Mouse (Mus musculus) spleen, embryonic (tissue): ENCODE measurements around the gene Pex7.

Experiments
- CTCF ChIA-PET: fragments of 350-600 bp; sonication (Branson Sonifier 250); formaldehyde crosslinking; loops from one replicate; lab custom pipeline; 2022; lab: Charles Lee

Gene Pex7

DNA sequence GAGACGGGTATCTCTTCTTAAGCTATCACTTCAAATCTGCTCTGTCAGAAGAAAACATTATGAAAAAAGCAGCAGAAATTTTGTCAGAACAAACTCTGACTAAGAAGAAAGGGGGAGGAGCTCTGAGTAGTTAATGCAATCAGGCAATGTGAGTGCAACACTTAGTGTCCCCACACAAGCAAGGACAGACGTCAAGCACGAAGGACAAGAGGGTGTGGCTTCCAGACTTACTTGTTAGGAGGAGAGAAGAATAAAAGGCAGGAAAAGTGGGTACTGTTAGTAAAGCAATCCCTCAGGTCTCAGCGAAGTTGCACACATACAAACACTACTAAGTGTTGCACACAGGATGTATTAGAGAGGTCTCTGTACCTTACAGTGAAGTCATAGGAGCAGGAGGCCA lies 23.1 kb downstream of the Pex7 start:
- CTCF ChIA-PET: interaction anchor here (0.6 kb wide), 1 partner anchor 174 kb away, joined by 4 read pairs; no protein-coding TSS in a partner anchor

- CTCF ChIA-PET: no interaction called here
Observed at GRCm38 (mm10) chr10:19880437-19880836, 27.1 kb downstream of the Pex7 start.

GRCm38 (mm10) chr10:19879161-19879560 lies 28.3 kb downstream of the Pex7 start:
- CTCF ChIA-PET: no interaction called here

DNA sequence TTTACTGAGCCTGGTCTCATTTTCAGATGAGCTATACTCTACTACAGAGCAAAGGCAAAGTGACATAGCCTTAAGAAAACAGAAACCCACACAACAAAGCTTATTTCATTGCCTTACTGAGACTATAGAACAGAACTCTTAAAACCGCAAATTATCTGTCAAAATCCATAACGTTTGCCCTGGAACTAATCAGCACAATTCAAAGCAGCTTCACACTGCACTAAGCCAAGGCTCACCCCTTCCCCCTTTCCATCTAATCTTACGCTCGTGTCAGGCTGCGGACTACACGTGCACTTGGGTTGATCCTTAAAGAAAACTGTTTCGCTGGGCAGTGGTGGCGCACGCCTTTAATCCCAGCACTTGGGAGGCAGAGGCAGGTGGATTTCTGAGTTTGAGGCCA lies 29.8 kb downstream of the Pex7 start:
- CTCF ChIA-PET: no interaction called here

DNA sequence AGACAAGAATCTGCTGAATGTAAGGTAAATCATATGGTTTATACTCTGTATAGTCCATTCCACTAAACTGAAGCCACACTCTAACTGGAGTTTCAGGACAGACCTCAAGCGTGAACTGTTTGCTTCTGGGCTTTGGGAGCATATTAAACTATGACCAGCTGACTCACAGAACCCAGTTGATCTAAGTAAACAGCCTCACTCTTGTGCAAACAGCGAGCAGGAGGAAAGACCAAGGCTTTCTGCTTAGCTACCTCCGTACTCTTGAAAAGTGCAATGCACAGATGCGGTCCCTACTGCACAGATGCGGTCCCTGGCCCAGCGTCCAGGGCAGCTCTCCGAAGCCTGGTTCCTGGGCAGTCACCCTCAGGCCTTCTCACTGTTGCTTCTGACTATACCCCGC lies 30.2 kb downstream of the Pex7 start:
- CTCF ChIA-PET: no interaction called here

DNA sequence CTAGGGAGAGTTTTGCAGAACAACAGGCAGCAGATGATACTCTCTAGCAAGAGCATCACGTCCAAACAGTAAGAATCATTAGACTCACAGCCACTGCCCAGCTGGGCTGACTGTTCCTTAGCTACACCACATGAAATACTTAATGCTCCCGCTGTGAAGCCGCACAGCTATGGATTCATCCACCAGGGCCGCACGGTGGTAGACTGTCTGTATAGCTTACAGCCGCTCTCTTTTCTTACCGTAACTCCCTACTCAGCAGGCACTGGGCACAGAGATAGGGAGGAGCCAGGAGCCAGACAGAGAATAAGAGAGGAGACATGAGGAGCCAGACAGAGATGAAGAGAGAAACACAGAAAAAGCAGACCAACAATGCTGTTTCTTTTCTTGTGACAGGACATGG lies 30.8 kb downstream of the Pex7 start:
- CTCF ChIA-PET: no interaction called here

- CTCF ChIA-PET: interaction anchor here (0.6 kb wide), 1 partner anchor 214 kb away, joined by 4 read pairs; no protein-coding TSS in a partner anchor
Observed at GRCm38 (mm10) chr10:19875346-19875745, 32.1 kb downstream of the Pex7 start.

DNA sequence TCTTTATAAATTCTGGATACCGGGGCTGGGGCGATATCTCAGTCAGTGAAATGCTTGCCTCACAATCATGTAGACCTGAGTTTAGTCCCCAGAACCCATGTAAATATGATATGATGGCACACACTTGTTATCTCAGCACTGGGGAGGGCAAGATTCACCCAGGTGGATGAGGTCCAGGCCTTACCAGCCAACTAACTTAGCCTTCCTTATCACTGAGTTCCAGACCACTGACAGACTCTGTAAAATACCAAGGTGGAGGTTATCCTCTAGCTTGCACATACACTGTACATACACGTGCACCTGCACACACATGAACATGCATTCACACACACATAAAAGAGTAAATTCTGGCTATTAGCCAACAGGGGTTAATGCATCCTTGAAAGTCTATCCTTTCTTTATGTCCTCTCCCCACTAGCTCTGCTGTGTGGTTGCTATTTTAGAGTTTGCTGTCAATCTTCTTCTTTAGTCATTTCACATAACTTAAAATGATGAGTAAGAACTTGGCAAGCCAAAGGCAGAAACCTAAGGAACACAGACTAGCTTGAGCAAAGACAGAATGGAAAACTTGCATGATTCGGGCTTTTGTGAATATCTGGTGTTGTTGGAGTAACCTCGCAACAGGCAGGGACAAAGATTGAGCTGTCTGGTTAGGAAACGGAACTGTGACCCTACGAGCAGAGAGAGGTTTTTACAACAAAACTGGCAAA lies 51.7 kb downstream of the Pex7 start:
- CTCF ChIA-PET: interaction anchor here (0.7 kb wide), 1 partner anchor 161 kb away, joined by 3 read pairs; no protein-coding TSS in a partner anchor

DNA sequence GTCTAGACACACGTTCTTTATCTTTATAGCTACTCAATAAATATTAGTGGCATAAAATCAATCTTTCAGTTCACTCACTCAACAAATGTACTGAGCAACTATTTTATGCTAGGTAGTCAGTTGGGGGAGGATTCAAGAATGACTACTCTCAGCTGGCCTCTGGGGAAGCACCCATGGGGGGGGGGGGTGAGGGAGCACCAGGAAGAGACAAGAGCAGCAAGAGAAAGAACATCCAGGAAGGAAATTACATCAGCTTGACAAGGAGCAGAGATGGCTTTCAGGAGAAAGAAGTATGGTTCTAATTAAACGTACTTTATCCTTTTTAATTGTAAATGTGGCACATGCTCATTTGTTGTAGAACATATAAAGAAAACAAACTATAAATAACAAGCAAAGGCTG lies 53.9 kb downstream of the Pex7 start:
- CTCF ChIA-PET: no interaction called here

DNA sequence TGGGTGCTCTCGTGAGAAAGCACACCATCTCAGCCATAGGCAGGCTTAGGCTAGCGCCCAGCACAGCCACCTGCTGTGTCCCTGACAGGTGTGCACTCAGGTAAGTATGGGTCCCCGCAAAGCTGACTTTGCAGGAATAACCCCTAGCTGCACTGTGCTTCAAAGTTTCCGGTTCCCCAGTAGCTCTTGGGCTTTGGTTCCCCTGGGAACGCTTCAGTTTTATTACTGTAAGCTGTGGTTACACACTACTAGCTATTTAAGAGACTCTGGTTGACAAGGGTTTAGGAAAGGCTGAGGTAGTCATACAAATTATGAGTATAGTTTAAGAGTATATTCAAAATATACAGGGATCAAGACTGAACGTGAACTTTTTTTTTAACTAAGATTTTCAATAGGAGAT lies 54.7 kb downstream of the Pex7 start:
- CTCF ChIA-PET: no interaction called here

DNA sequence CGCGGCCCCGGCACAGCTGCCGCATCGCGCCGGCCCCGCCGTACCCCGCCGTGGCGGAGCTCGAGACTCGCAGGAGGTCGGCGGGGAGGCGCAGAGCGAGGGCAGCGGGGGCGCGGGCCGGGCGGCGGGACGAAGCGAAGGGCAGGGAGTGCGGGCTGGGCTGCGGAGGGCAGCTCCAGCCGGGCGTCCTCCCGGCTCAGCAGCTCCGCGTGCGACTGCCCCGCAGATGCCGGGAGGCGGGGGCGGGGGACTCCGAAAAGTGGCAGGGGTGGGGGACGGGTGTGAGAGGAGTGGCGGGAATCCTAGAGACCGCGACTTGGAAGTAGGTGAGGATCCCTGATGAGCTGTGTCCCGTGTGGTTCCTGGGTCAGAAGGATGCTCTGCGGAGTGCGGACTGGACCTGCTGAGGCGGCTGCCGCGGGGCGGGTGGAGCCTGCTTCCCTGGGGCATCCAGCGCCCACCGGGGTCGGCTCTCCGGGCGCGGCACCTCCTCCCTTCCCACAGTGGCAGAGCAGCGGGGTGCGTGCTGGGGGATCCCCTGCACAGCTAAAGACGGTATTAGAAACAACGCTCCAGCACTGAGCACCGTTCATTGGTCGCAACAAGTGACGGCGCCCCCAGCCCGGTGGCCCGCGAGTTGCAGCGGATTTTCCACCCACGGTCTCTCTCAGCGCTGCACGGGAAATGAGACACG lies 56.3 kb downstream of the Pex7 start, which contains the start of gene Slc35d3:
TSS of gene Slc35d3 (minus strand) at position 462 of the 694 bp plus-strand sequence.
- CTCF ChIA-PET: no interaction called here

- CTCF ChIA-PET: no interaction called here
Observed at GRCm38 (mm10) chr10:19850544-19850997, 56.9 kb downstream of the Pex7 start.

DNA sequence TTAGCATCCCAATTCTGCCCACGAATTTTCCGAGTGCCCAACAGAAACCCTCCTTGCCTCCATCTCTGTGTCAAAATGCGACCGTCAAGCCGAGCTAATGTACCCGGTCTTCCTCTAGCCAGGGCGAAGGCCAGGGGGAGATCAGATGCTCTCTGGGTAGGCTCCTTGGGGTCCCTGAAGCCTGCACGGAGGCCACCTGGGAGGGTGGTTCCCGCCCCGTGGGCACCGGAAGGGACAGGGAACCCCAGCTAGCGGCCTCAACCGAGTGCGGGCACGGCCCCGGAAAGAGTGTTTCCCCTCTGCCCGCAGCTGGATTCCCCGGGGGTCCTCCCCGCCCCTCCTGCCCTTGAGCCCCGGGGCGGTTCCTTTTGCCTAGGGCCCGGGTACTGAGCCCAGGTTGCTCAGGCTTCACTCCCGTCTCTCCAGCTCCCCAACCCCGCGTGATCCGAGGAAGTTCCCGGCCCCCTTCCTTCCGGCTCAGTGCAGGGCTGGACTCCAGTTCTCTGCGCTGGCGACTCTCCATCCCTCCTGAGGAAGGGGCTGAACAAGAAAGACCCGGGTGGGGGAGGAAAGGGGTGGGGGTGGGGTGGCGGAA lies 57.6 kb downstream of the Pex7 start:
- CTCF ChIA-PET: interaction anchor here (0.6 kb wide), 1 partner anchor 215 kb away, joined by 3 read pairs; no protein-coding TSS in a partner anchor

GRCm38 (mm10) chr10:19848928-19849770 lies 58.3 kb downstream of the Pex7 start:
- CTCF ChIA-PET: interaction anchor here (0.6 kb wide), 1 partner anchor 214 kb away, joined by 3 read pairs; no protein-coding TSS in a partner anchor

DNA sequence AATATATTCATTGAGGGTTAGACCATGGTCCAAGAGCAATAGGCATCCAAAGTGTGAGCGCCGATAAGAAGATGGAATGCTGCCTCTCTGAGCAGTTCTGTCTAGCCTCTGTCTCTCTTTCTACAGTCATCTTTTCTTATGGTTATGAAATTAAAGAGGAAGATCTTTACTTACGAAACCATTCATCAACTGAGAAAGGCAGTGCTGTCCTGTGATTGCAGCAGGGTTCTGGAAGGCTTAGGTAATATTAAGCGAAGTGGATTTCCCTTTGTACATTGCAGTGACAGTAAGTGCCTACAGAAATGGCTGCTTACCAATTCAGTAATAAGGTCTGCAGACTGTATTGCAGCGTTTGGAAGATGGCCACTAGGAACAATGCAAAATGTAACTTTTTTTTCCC lies 67.7 kb downstream of the Pex7 start:
- CTCF ChIA-PET: no interaction called here

DNA sequence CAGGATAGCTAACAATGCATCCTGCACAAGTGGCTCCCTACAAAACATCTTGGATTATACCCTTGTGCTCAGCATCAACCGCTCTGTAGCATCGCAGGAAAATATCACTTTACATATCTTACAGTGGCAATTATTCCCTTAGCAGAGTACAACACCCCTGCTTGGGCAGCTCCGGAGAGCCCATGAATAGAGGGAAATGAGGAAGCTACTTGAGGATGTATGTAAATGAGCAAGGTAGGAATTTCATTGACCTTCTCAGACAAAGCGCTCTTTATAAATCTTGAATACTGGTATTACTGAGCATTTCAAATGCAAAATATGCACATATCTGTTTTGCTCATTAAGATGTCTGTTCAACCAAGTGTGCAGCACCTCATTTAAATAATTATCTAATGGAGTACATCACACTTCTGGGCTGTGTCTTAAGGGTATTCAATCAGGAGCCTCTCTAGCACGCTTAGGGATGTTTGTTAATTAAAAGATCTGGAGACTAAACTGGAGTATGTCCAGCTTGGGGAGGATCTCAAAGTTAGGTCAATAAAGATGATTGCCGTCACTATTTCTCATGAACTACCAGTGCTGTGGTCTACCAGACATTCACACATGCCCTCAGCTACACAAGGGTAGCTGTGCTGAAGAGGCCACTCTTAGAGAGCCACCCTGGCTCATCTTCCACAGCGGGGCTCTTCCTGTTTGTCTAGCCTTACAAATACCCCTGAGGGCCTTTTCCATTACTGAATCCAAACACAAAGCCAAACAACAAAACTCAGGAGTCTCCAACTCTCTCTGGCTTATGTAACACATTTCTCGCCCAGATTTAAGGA lies 71.4 kb downstream of the Pex7 start:
- CTCF ChIA-PET: interaction anchor here (0.5 kb wide), 1 partner anchor 200 kb away, joined by 3 read pairs; no protein-coding TSS in a partner anchor

GRCm38 (mm10) chr10:19834222-19834621 lies 73.3 kb downstream of the Pex7 start:
- CTCF ChIA-PET: no interaction called here

DNA sequence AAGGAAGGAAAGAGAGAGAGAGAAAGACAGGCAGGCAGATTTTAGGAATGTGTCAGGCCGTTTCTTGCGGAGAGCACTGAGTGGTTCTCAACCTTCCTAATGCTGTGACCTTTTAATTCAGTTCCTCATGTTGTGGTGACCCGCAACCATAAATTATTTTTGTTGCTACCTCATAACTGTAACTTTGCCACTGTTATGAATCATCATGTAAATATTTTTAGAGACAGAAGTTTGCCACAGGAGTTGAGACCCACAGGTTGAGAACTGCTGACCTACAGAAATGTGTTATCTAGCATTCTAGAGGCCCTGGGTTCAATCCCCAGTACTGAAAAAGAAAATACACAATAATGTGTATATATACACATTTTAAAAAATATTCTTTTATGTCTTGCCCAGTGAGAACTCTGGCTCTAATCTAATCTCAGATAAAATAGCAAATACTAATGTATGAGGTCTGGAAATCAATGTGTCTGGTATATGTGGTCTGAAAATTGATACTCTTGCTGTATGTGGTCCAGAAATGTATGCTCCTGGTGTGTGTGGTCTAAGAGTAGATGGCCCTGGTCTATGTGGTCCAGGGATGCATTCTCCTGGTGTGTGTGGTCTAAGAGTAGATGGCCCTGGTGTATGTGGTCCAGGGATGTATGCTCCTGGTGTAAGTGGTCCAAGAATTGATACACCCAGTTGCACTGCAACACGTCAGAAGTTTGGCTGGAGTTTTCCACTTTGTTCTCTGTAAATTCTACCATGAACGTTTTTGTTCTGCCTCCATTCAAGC lies 76.2 kb downstream of the Pex7 start:
- CTCF ChIA-PET: no interaction called here

GRCm38 (mm10) chr10:19820986-19821385 lies 86.5 kb downstream of the Pex7 start:
- CTCF ChIA-PET: no interaction called here
